Mouse (Mus musculus): ENCODE measurements around the gene Nsun4.

- TF ChIP-seq POLR2A (IDR thresholded peaks at IDR 0.05; ENCODE audit: extremely low read depth, insufficient read depth, low read length), result no peak
- no peak for TF ChIP-seq CTCF (IDR thresholded peaks at IDR 0.05; ENCODE audit: low read depth, low read length)
Observed at GRCm38 (mm10) chr4:116063855-116064254, 10.2 kb upstream of the Nsun4 start.

All from liver, adult 2 months (tissue).